Mouse (Mus musculus): ENCODE data around the gene Sipa1l2.
A peak's percentile ranks its signal among the peaks of the same experiment; 100 is the strongest.

Sipa1l2 gene

GRCm38 (mm10) chr8:125569533-125570365 is at the start of gene Sipa1l2:
Gene Sipa1l2, minus strand, starts transcription at chr8:125569808.
- peak; percentile 92 for DNase-seq (ENCODE audit: low read depth)

- DNase-seq (ENCODE audit: low read depth), result no peak
These were observed 49.1 kb upstream of the Sipa1l2 start for GRCm38 (mm10) chr8:125618543-125619335.

- DNase-seq (ENCODE audit: low read depth), result no peak
These were observed 47.3 kb upstream of the Sipa1l2 start for GRCm38 (mm10) chr8:125616935-125617334.

GRCm38 (mm10) chr8:125616039-125616438 is 46.4 kb upstream of the Sipa1l2 start:
- DNase-seq (ENCODE audit: low read depth), result no peak

- no peak for DNase-seq (ENCODE audit: low read depth)
These were observed 43.9 kb upstream of the Sipa1l2 start for GRCm38 (mm10) chr8:125613552-125613951.

- no peak for DNase-seq (ENCODE audit: low read depth)
These were observed 42.4 kb upstream of the Sipa1l2 start for GRCm38 (mm10) chr8:125611799-125612560.

GRCm38 (mm10) chr8:125611024-125611798 is 41.6 kb upstream of the Sipa1l2 start:
- no peak for DNase-seq (ENCODE audit: low read depth)

GRCm38 (mm10) chr8:125609737-125610136 is 40.1 kb upstream of the Sipa1l2 start:
- DNase-seq (ENCODE audit: low read depth), result no peak

GRCm38 (mm10) chr8:125607714-125608223 is 38.2 kb upstream of the Sipa1l2 start:
- no peak for DNase-seq (ENCODE audit: low read depth)

- DNase-seq (ENCODE audit: low read depth), result no peak
These were observed 37.3 kb upstream of the Sipa1l2 start for GRCm38 (mm10) chr8:125606937-125607336.

- DNase-seq (ENCODE audit: low read depth), result no peak
These were observed 35.4 kb upstream of the Sipa1l2 start for GRCm38 (mm10) chr8:125604817-125605512.

GRCm38 (mm10) chr8:125604213-125604816 is 34.7 kb upstream of the Sipa1l2 start:
- no peak for DNase-seq (ENCODE audit: low read depth)

GRCm38 (mm10) chr8:125603312-125603840 is 33.8 kb upstream of the Sipa1l2 start:
- no peak for DNase-seq (ENCODE audit: low read depth)

- no peak for DNase-seq (ENCODE audit: low read depth)
These were observed 30.6 kb upstream of the Sipa1l2 start for GRCm38 (mm10) chr8:125600033-125600686.

GRCm38 (mm10) chr8:125595571-125596508 is 26.2 kb upstream of the Sipa1l2 start:
- no peak for DNase-seq (ENCODE audit: low read depth)

GRCm38 (mm10) chr8:125590363-125590762 is 20.8 kb upstream of the Sipa1l2 start:
- DNase-seq (ENCODE audit: low read depth), result no peak

- no peak for DNase-seq (ENCODE audit: low read depth)
These were observed 17.0 kb upstream of the Sipa1l2 start for GRCm38 (mm10) chr8:125586587-125586986.

- DNase-seq (ENCODE audit: low read depth), result no peak
These were observed 14.7 kb upstream of the Sipa1l2 start for GRCm38 (mm10) chr8:125584276-125584675.

All from c-Kit-positive CD71-negative TER-119-negative erythroid progenitor cells, embryonic 14.5 days (primary cell).